12 mouse cellular contexts compared by ENCODE assay signal in genomic region chr3:152309250-152309645, GRCm38 (mm10). TPM values are rescaled to one million over a fixed set of nuclear protein-coding genes. Genes with fewer than 3 reads are reported as not detected.
A peak's percentile ranks its signal among the peaks of the same experiment; 100 is the strongest.
DNase-seq lines count a peak whose midpoint lies in the region; ATAC-seq and TF ChIP-seq lines count a peak whose summit lies in the region.
"Had no signal": no experiment of that assay in that cellular context is flagged by ENCODE, and none has a peak within 500 bp of the region (broad histone marks: within the 10 kb centered on the region; RNA-seq: fewer than 3 reads in every experiment).

No protein-coding gene starts in this region.

- DNase-seq in heart, postnatal 10 days, result no peak
- DNase-seq in midbrain, embryonic 11.5 days (ENCODE audit: low spot score, missing footprints), result no peak
- DNase-seq in stomach, postnatal 0 days (ENCODE audit: low spot score), result peak; percentile 34
- DNase-seq in layer of hippocampus, adult 8-10 months (ENCODE audit: low spot score in 2 of 2), result no peak
- DNase-seq: adrenal gland, postnatal 25 days had no signal

- H3K4me1 ChIP-seq in heart, embryonic 15.5 days (replicated peaks), result peaks cover 62% of the 10 kb centered on the region
- H3K4me1 ChIP-seq in midbrain, embryonic 13.5 days (replicated peaks), result no peaks in the 10 kb centered on the region
- no peaks in the 10 kb centered on the region for H3K4me1 ChIP-seq in midbrain, embryonic 11.5 days (ENCODE audit: control insufficient read depth, insufficient read depth, low read length)
- H3K4me1 ChIP-seq in limb, embryonic 15.5 days, result 0 out of 2 replicates have a peak, but pooled peaks cover 7% of the 10 kb centered on the region
- peaks cover 8% of the 10 kb centered on the region; the same call in 1 of the 2 replicates for H3K4me1 ChIP-seq in stomach, postnatal 0 days (replicated peaks; ENCODE audit: control insufficient read depth, insufficient read depth)
- H3K4me1 ChIP-seq in forebrain, embryonic 15.5 days, result no peaks in the 10 kb centered on the region

- H3K27ac ChIP-seq in heart, embryonic 15.5 days, result peak overlapping the region; percentile 94
- no peak overlapping the region for H3K27ac ChIP-seq in midbrain, embryonic 13.5 days
- H3K27ac ChIP-seq in midbrain, embryonic 11.5 days (ENCODE audit: low read depth, low read length), result no peak overlapping the region
- H3K27ac ChIP-seq in limb, embryonic 15.5 days, result peak overlapping the region; percentile 64
- peak overlapping the region; percentile 94 for H3K27ac ChIP-seq in stomach, postnatal 0 days (replicated peaks)
- H3K27ac ChIP-seq in forebrain, embryonic 15.5 days (replicated peaks), result no peak overlapping the region
- H3K27ac ChIP-seq: hindbrain, postnatal 0 days; layer of hippocampus, adult 2 months; macrophage had no signal

- TF ChIP-seq EP300 in stomach, postnatal 0 days (optimal IDR thresholded peaks at IDR 0.05), result no peak

- WGBS in heart, embryonic 15.5 days, result 57% methylated on average over 9 of the region's 9 CpGs
- WGBS in midbrain, embryonic 13.5 days, result 95% methylated on average over 9 of the region's 9 CpGs
- 95% methylated on average over 9 of the region's 9 CpGs for WGBS in midbrain, embryonic 11.5 days
- WGBS in limb, embryonic 15.5 days, result 88% methylated on average over 9 of the region's 9 CpGs
- WGBS in stomach, postnatal 0 days, result 54% methylated on average over 9 of the region's 9 CpGs
- 95% methylated on average over 9 of the region's 9 CpGs for WGBS in forebrain, embryonic 15.5 days

- no peaks in the 10 kb centered on the region for H3K27me3 ChIP-seq in heart, embryonic 15.5 days
- H3K27me3 ChIP-seq in midbrain, embryonic 13.5 days, result no peaks in the 10 kb centered on the region
- no peaks in the 10 kb centered on the region for H3K27me3 ChIP-seq in midbrain, embryonic 11.5 days (ENCODE audit: control insufficient read depth, insufficient read depth, low read length)
- no peaks in the 10 kb centered on the region for H3K27me3 ChIP-seq in limb, embryonic 15.5 days
- no peaks in the 10 kb centered on the region for H3K27me3 ChIP-seq in stomach, postnatal 0 days (ENCODE audit: control insufficient read depth, insufficient read depth, low read length)
- no peaks in the 10 kb centered on the region for H3K27me3 ChIP-seq in forebrain, embryonic 15.5 days

- H3K9ac ChIP-seq in heart, embryonic 15.5 days, result peak overlapping the region; percentile 19; the same call in 1 of the 2 replicates
- 0 out of 2 replicates have a peak overlapping the region, but pooled peaks have one; percentile 10 for H3K9ac ChIP-seq in midbrain, embryonic 13.5 days (replicated peaks)
- H3K9ac ChIP-seq in midbrain, embryonic 11.5 days (ENCODE audit: low read length), result no peak overlapping the region
- H3K9ac ChIP-seq in limb, embryonic 15.5 days, result no peak overlapping the region
- H3K9ac ChIP-seq in stomach, postnatal 0 days (ENCODE audit: low read length), result peak overlapping the region; percentile 38; the same call in 1 of the 2 replicates
- H3K9ac ChIP-seq in forebrain, embryonic 15.5 days (replicated peaks), result no peak overlapping the region

- 0 out of 2 replicates have a peak, but pooled peaks have one; percentile 2 for TF ChIP-seq CTCF in stomach, postnatal 0 days (IDR thresholded peaks at IDR 0.05; ENCODE audit: low read depth)

- ATAC-seq in heart, embryonic 15.5 days (replicated peaks; ENCODE audit: insufficient number of reproducible peaks, insufficient read depth, low FRiP score, low read depth), result 0 out of 2 replicates have a peak, but pooled peaks have one; percentile 29
- ATAC-seq in midbrain, embryonic 13.5 days, result no peak
- no peak for ATAC-seq in midbrain, embryonic 11.5 days (ENCODE audit: low FRiP score)
- no peak for ATAC-seq in limb, embryonic 15.5 days (ENCODE audit: insufficient number of reproducible peaks, low FRiP score, low TSS enrichment, low read depth)
- ATAC-seq in stomach, postnatal 0 days (ENCODE audit: low FRiP score, low TSS enrichment), result no peak
- no peak for ATAC-seq in forebrain, embryonic 15.5 days (replicated peaks)
- ATAC-seq: hindbrain, postnatal 0 days had no signal

- H3K9me3 ChIP-seq in heart, embryonic 15.5 days (replicated peaks), result no peaks in the 10 kb centered on the region
- no peaks in the 10 kb centered on the region for H3K9me3 ChIP-seq in midbrain, embryonic 13.5 days
- H3K9me3 ChIP-seq in midbrain, embryonic 11.5 days (ENCODE audit: control insufficient read depth, low read length), result no peaks in the 10 kb centered on the region
- no peaks in the 10 kb centered on the region for H3K9me3 ChIP-seq in limb, embryonic 15.5 days
- no peaks in the 10 kb centered on the region for H3K9me3 ChIP-seq in stomach, postnatal 0 days (ENCODE audit: control insufficient read depth, low read length)
- no peaks in the 10 kb centered on the region for H3K9me3 ChIP-seq in forebrain, embryonic 15.5 days

- H3K36me3 ChIP-seq in heart, embryonic 15.5 days, result peaks cover 7% of the 10 kb centered on the region
- peaks cover 53% of the 10 kb centered on the region for H3K36me3 ChIP-seq in midbrain, embryonic 13.5 days
- no peaks in the 10 kb centered on the region for H3K36me3 ChIP-seq in midbrain, embryonic 11.5 days (ENCODE audit: control insufficient read depth, insufficient read depth, low read length)
- peaks cover 16% of the 10 kb centered on the region for H3K36me3 ChIP-seq in limb, embryonic 15.5 days
- H3K36me3 ChIP-seq in stomach, postnatal 0 days (ENCODE audit: control insufficient read depth, insufficient read depth, low read length), result no peaks in the 10 kb centered on the region
- peaks cover 22% of the 10 kb centered on the region for H3K36me3 ChIP-seq in forebrain, embryonic 15.5 days

- H3K4me3 ChIP-seq in heart, embryonic 15.5 days, result no peak overlapping the region
- no peak overlapping the region for H3K4me3 ChIP-seq in midbrain, embryonic 13.5 days (replicated peaks)
- no peak overlapping the region for H3K4me3 ChIP-seq in midbrain, embryonic 11.5 days (ENCODE audit: low read depth, low read length)
- no peak overlapping the region for H3K4me3 ChIP-seq in limb, embryonic 15.5 days
- no peak overlapping the region for H3K4me3 ChIP-seq in stomach, postnatal 0 days (ENCODE audit: low read depth, low read length)
- no peak overlapping the region for H3K4me3 ChIP-seq in forebrain, embryonic 15.5 days
- H3K4me3 ChIP-seq: layer of hippocampus, adult 2 months had no signal

- intact Hi-C loops in heart, postnatal 10 days (cut with DNase I), result loop anchor here (10.0 kb wide), 1 partner anchor 174 kb away; no protein-coding TSS in a partner anchor

- H3K4me2 ChIP-seq in heart, embryonic 15.5 days, result peak overlapping the region; percentile 22; the same call in 1 of the 2 replicates
- no peak overlapping the region for H3K4me2 ChIP-seq in midbrain, embryonic 13.5 days (replicated peaks)
- no peak overlapping the region for H3K4me2 ChIP-seq in midbrain, embryonic 11.5 days
- no peak overlapping the region for H3K4me2 ChIP-seq in limb, embryonic 15.5 days
- no peak overlapping the region for H3K4me2 ChIP-seq in stomach, postnatal 0 days (replicated peaks; ENCODE audit: low read depth)
- H3K4me2 ChIP-seq in forebrain, embryonic 15.5 days (replicated peaks), result no peak overlapping the region

RNA-seq across cellular contexts. Expression of gene Miga1, which starts 31.0 kb away (rescaled TPM):
- polyA plus RNA-seq in heart, embryonic 15.5 days (2015; fragmentation: Nextera tagmentation; extraction: Ambion mirVana), result 12.8 and 13.4 TPM in 2 replicates
- total RNA-seq in heart, postnatal 10 days (2021), result 10 to 100 TPM; 13.3 to 15.6 TPM
- polyA plus RNA-seq in midbrain, embryonic 13.5 days (2015; fragmentation: Nextera tagmentation; extraction: Ambion mirVana), result 18.1 TPM in 2 replicates
- 19.3 and 21.8 TPM in 2 replicates for polyA plus RNA-seq in midbrain, embryonic 11.5 days (2014; fragmentation: Nextera tagmentation; extraction: Ambion mirVana)
- 13.3 and 16.2 TPM in 2 replicates for polyA plus RNA-seq in limb, embryonic 15.5 days (2015; fragmentation: Nextera tagmentation; extraction: Ambion mirVana)
- polyA plus RNA-seq in stomach, postnatal 0 days (2015; fragmentation: Nextera tagmentation; extraction: Ambion mirVana), result 3.5 and 3.6 TPM in 2 replicates
- polyA plus RNA-seq in forebrain, embryonic 15.5 days (2015; fragmentation: Nextera tagmentation; extraction: Ambion mirVana), result 24.6 and 26.5 TPM in 2 replicates
- 10 to 100 TPM; 75.1 to 84.2 (median 76.2) TPM for total RNA-seq in layer of hippocampus, adult 8-10 months (2022)

RNA-seq across cellular contexts. Expression of gene Usp33, which starts 37.0 kb away (rescaled TPM):
- 25.0 and 29.2 TPM in 2 replicates for polyA plus RNA-seq in heart, embryonic 15.5 days (2015; fragmentation: Nextera tagmentation; extraction: Ambion mirVana)
- 10 to 100 TPM; 30.2 to 30.7 TPM for total RNA-seq in heart, postnatal 10 days (2021)
- polyA plus RNA-seq in midbrain, embryonic 13.5 days (2015; fragmentation: Nextera tagmentation; extraction: Ambion mirVana), result 79.1 and 85.8 TPM in 2 replicates
- polyA plus RNA-seq in midbrain, embryonic 11.5 days (2014; fragmentation: Nextera tagmentation; extraction: Ambion mirVana), result 65.6 and 73.2 TPM in 2 replicates
- polyA plus RNA-seq in limb, embryonic 15.5 days (2015; fragmentation: Nextera tagmentation; extraction: Ambion mirVana), result 44.9 and 45.2 TPM in 2 replicates
- polyA plus RNA-seq in stomach, postnatal 0 days (2015; fragmentation: Nextera tagmentation; extraction: Ambion mirVana), result 15.7 and 16.1 TPM in 2 replicates
- 86.0 and 89.1 TPM in 2 replicates for polyA plus RNA-seq in forebrain, embryonic 15.5 days (2015; fragmentation: Nextera tagmentation; extraction: Ambion mirVana)
- 100 to 1,000 TPM; 110 to 141 (median 134) TPM for total RNA-seq in layer of hippocampus, adult 8-10 months (2022)

RNA-seq across cellular contexts. Expression of gene Nexn, which starts 43.1 kb away (rescaled TPM):
- polyA plus RNA-seq in heart, embryonic 15.5 days (2015; fragmentation: Nextera tagmentation; extraction: Ambion mirVana), result 196 and 326 TPM in 2 replicates
- 100 to 1,000 TPM; 284 to 289 TPM for total RNA-seq in heart, postnatal 10 days (2021)
- 1.9 and 2.8 TPM in 2 replicates for polyA plus RNA-seq in midbrain, embryonic 13.5 days (2015; fragmentation: Nextera tagmentation; extraction: Ambion mirVana)
- 2.6 and 4.2 TPM in 2 replicates for polyA plus RNA-seq in midbrain, embryonic 11.5 days (2014; fragmentation: Nextera tagmentation; extraction: Ambion mirVana)
- polyA plus RNA-seq in limb, embryonic 15.5 days (2015; fragmentation: Nextera tagmentation; extraction: Ambion mirVana), result 28.5 and 41.5 TPM in 2 replicates
- 29.8 and 37.9 TPM in 2 replicates for polyA plus RNA-seq in stomach, postnatal 0 days (2015; fragmentation: Nextera tagmentation; extraction: Ambion mirVana)
- polyA plus RNA-seq in forebrain, embryonic 15.5 days (2015; fragmentation: Nextera tagmentation; extraction: Ambion mirVana), result 2.8 and 3.9 TPM in 2 replicates
- 1 to 10 TPM in 2 of 4 experiments, under 1 TPM in 2; 0.65 to 2.9 (median 1.3) TPM for total RNA-seq in layer of hippocampus, adult 8-10 months (2022)

Comparison
In these comparisons a context has a peak if more than half of its experiments do, and no peak if none do; other contexts are left out.
1. H3K9ac ChIP-seq: peak in heart, embryonic 15.5 days (single experiment), midbrain, embryonic 13.5 days (single experiment) and stomach, postnatal 0 days (single experiment); none in midbrain, embryonic 11.5 days (single experiment), limb, embryonic 15.5 days (single experiment) and forebrain, embryonic 15.5 days (single experiment).
2. H3K27ac ChIP-seq: peak in heart, embryonic 15.5 days (single experiment), limb, embryonic 15.5 days (single experiment) and stomach, postnatal 0 days (single experiment); none in midbrain, embryonic 13.5 days (single experiment), midbrain, embryonic 11.5 days (single experiment) and forebrain, embryonic 15.5 days (single experiment).